Mouse (Mus musculus) erythroblast, embryonic 14.5 days (primary cell): Measurements from ENCODE around the gene Cyb5r2. TPM values are rescaled to one million over a fixed set of nuclear protein-coding genes. Genes with fewer than 3 reads are reported as not detected.

Experiments used
- H3K27me3 ChIP-seq: 2 replicates; pipeline ENCODE4 v1.6.1; 2012; ENCODE audit warnings: inconsistent platforms; ENCODE audit not compliant: control insufficient read depth
- H3K36me3 ChIP-seq: 2 replicates; pipeline ENCODE4 v1.6.1; 2012; ENCODE audit warnings: mild to moderate bottlenecking, inconsistent platforms; ENCODE audit not compliant: control insufficient read depth
- H3K4me1 ChIP-seq: 2 replicates; pipeline ENCODE4 v1.6.1; 2012; ENCODE audit warnings: inconsistent platforms; ENCODE audit not compliant: control insufficient read depth
- H3K4me3 ChIP-seq: replicated peaks from 2 replicates; pipeline ENCODE3; 2012; ENCODE audit warnings: moderate library complexity, mild to moderate bottlenecking, inconsistent platforms
- H3K9me3 ChIP-seq: 2 replicates; pipeline ENCODE4 v1.6.1; 2012; ENCODE audit warnings: low read length, inconsistent platforms, mixed read lengths; ENCODE audit not compliant: control insufficient read depth
- GATA1 ChIP-seq: IDR thresholded peaks from 2 replicates; pipeline ENCODE4 v1.6.1; 2012; ENCODE audit warnings: low read length, inconsistent platforms, mixed read lengths
- TAL1 ChIP-seq: IDR thresholded peaks from 3 replicates; pipeline ENCODE4 v1.6.1; 2012; ENCODE audit warnings: low read length, inconsistent platforms, mixed read lengths
- polyA plus RNA-seq: library from polyadenylated mRNA; stranded (reverse); fragments of >175 nt; gene quantifications from 2 replicates; pipeline ENCODE4 v1.2.3, GENCODE M21; 2012

The Cyb5r2 gene
- polyA plus RNA-seq, 1 experiment, result not detected

DNA sequence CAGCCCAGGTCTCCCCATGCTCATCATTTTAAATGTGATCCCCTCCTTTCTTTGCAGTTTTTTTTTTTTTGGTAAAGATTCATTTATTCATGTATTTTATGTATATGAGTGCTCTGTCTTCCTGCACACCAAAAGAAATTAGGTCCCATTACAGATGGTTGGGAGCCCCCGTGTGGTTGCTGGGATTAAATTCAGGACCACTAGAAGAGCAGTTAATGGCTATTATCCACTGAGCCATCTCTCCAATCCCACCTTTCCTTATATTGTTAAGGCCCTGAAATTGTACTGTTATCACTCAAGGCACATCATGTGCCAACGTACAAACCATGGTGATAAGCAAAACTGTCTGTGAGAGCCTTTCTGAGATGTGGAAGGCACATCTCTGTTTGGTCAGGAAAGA lies 19.1 kb downstream of the Cyb5r2 start:
- Histone ChIP-seq H3K4me3 (no peak overlapping the region), H3K36me3 (no peaks in the 10 kb centered on the region; the same call in 1 of the 2 replicates), H3K27me3 (no peaks in the 10 kb centered on the region), H3K9me3 (no peaks in the 10 kb centered on the region), H3K4me1 (no peaks in the 10 kb centered on the region)
- TF ChIP-seq TAL1 (no peak), GATA1 (no peak)

DNA sequence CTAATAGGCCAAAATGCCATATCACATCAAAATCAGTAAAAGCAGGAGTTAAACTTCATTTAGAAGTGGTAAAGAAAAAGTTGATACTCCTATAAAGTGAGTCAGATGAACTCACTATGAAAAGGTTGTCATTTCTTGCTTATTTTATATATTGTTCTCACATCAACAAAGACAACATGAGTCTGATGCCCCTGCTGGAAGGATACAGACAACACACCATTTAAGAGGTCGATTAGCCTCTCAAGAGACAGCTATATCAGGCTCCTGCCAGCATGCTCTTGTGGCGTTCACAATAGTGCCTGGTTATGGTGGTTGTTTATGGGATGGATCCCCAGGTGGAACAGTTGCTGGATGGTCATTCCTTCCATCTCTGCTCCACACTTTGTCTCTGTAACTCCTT lies 24.7 kb downstream of the Cyb5r2 start:
- Histone ChIP-seq H3K36me3 (peaks cover 2% of the 10 kb centered on the region; the same call in 1 of the 2 replicates), H3K4me3 (no peak overlapping the region), H3K27me3 (no peaks in the 10 kb centered on the region), H3K9me3 (no peaks in the 10 kb centered on the region), H3K4me1 (no peaks in the 10 kb centered on the region)
- TF ChIP-seq GATA1 (no peak), TAL1 (no peak)

DNA sequence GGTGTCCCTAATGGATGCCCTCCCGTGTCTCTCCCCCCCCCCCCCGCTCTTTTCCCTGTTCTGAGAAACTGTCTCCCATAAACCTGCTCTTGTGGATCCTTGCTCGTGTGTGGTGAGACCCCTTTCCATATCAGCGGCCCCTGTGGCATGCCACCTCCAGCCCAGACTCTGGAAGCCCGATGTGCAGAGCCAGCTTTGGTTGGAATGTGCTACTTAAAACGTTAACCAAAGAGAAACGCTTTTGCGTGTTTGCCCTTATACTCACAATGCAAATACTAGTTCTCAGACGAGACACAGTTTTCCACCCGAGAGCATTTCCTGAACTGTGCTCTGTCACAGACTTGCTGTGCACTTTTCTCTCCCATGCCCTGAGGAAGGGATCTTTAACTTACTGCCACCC lies 27.2 kb downstream of the Cyb5r2 start:
- Histone ChIP-seq H3K36me3 (peaks cover 2% of the 10 kb centered on the region; the same call in 1 of the 2 replicates), H3K4me3 (no peak overlapping the region), H3K27me3 (no peaks in the 10 kb centered on the region), H3K9me3 (no peaks in the 10 kb centered on the region), H3K4me1 (no peaks in the 10 kb centered on the region)
- TF ChIP-seq GATA1 (no peak), TAL1 (no peak)

DNA sequence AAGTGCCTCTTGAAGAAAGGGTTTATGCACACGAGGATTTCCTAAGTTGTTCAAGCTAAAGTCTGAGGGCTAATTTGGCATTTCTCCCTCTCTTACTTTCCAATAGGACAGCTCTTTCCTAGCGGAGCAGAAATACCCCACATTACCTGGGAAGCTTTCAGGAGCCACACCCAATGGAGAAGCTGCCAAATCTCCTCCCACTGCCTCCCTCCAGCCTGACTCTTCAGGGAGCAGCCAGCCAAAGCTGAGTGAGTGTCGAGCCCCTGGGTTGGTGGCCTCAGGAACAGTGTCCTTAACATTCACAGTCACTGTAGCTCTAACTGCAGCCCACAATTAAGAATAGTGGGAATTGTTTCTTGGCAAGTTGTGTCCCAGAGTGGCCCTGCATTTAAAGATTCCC lies 30.3 kb downstream of the Cyb5r2 start:
- no peak for TF ChIP-seq TAL1
- no peak for TF ChIP-seq GATA1
- Histone ChIP-seq H3K4me3 (no peak overlapping the region), H3K9me3 (peaks cover 3% of the 10 kb centered on the region)

DNA sequence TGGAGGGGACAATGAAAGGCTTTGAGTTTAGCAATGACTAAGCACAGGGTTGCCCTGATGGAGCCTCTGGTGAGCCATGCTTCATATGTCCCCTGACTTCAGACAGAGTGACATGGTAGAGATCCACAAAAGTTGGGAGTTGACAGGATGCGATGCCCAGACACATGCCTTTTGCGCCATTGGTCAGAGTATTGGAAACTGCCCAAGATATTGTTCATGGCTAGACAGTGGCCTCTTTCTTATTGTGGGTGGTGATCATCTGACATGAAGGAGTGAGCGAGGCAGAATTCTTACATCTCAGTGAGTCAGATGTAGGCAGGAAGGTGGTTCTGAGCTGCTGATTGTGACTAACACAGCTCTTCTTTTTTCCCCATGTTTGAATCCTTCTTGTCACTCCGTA lies 35.3 kb downstream of the Cyb5r2 start:
- H3K4me3 ChIP-seq, result no peak overlapping the region
- no peaks in the 10 kb centered on the region; the same call in 1 of the 2 replicates for H3K36me3 ChIP-seq
- TF ChIP-seq TAL1 (no peak), GATA1 (no peak)
- no peaks in the 10 kb centered on the region for H3K27me3 ChIP-seq
- H3K4me1 ChIP-seq, result no peaks in the 10 kb centered on the region
- peaks cover 3% of the 10 kb centered on the region for H3K9me3 ChIP-seq

More for the DNA sequence above, 30.3 kb downstream of the Cyb5r2 start:
- H3K4me1 ChIP-seq, result no peaks in the 10 kb centered on the region
- H3K36me3 ChIP-seq, result peaks cover 2% of the 10 kb centered on the region; the same call in 1 of the 2 replicates
- no peaks in the 10 kb centered on the region for H3K27me3 ChIP-seq

DNA sequence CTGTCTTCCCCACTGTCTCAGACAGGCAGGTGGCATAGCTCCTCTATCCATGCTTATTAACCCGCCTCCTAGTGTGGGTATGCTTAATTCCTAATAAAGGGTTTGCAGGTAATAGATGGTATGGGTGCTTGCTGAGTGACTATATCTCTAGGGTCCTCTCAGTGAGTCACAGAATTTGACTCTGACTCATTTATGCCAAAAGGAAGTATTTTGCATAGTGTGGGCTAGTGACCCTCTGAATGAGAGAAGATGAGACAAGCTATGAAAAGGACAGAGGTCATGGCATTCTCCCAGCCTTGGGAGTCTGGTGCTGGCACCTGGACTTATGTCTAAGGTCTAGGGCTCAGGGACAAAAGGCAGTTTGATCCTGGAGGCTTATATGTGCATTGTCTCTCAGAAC lies 37.1 kb downstream of the Cyb5r2 start:
- H3K4me1 ChIP-seq, result no peaks in the 10 kb centered on the region
- no peak overlapping the region for H3K4me3 ChIP-seq
- no peaks in the 10 kb centered on the region; the same call in 1 of the 2 replicates for H3K36me3 ChIP-seq
- peaks cover 3% of the 10 kb centered on the region for H3K9me3 ChIP-seq
- H3K27me3 ChIP-seq, result no peaks in the 10 kb centered on the region
- no peak for TF ChIP-seq TAL1
- TF ChIP-seq GATA1, result no peak

DNA sequence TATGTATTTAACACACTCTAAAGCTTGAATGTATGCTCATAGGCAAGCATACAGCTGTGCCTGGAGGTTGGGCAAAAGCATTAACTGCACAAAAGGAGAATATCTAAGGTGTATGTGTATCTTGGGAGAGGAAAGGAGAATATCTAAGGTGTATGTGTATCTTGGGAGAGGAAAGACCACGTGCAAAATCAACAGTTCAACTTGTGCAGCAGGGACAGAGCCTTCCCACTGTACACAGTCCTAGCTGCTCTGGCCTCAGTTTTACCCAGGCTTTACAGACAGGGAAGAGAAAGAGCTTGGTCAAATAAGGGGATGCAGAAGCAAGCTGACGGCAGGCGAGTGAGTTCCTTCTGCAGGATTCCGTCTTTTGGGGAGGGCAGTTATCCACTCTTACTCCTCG lies 43.8 kb downstream of the Cyb5r2 start:
- Histone ChIP-seq H3K36me3 (no peaks in the 10 kb centered on the region), H3K27me3 (no peaks in the 10 kb centered on the region), H3K4me1 (no peaks in the 10 kb centered on the region), H3K9me3 (no peaks in the 10 kb centered on the region), H3K4me3 (no peak overlapping the region)
- TF ChIP-seq GATA1, result no peak
- TF ChIP-seq TAL1, result no peak

DNA sequence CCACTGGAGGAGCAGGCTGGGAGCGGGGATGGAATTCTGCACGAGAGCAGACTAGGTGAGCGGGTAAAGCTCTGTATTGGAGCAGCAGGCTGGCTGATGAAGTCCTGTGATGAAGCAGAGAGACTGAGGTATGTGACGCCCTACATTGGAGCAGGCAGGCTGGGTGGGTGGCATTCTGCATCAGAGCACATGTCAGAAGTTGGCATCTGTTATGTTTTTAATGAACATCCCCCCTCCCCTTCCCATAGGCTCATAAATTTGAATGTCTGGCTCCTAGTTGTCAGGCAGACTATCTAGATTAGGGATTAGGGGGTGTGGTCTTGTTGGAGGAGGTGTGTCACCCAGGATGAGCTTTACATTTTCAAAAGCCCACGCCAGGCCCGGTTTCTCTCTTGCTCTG lies 45.1 kb downstream of the Cyb5r2 start:
- H3K27me3 ChIP-seq, result no peaks in the 10 kb centered on the region
- TF ChIP-seq TAL1, result no peak
- no peak for TF ChIP-seq GATA1
- peaks cover 2% of the 10 kb centered on the region; the same call in 1 of the 2 replicates for H3K4me1 ChIP-seq
- no peaks in the 10 kb centered on the region for H3K9me3 ChIP-seq
- H3K36me3 ChIP-seq, result no peaks in the 10 kb centered on the region
- no peak overlapping the region for H3K4me3 ChIP-seq

DNA sequence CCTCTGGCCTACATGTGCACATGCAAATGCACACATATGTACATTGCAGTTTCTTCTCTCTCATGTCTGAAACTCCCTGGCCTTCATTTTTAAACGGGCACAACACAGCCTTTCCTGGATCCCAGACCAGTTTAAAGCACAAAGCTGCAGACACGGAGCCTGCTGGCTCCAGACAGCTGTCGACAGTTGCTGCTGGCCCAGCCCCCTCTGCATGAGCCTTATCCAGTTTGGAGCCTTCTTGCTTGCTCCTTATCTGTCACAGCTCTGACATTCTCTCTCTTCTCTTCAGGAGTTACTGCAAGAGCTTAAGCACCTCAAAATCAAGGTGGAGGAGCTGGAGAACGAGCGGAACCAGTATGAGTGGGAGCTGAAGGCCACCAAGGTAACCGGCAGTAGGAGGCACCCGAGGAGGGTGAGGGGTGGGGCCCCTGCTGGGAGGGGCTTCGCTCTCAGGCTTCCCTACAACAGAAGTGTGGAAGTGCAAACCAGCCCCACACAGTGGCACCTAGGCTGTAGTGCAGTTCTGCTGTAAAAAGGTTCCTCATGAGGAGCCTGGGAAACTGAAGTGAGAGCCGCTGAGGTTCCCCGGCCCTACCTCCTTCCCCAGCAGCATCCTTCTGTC lies 49.2 kb downstream of the Cyb5r2 start:
- no peaks in the 10 kb centered on the region for H3K27me3 ChIP-seq
- no peaks in the 10 kb centered on the region for H3K9me3 ChIP-seq
- H3K4me1 ChIP-seq, result peaks cover 2% of the 10 kb centered on the region; the same call in 1 of the 2 replicates
- H3K4me3 ChIP-seq, result no peak overlapping the region
- no peaks in the 10 kb centered on the region; the same call in 1 of the 2 replicates for H3K36me3 ChIP-seq
- no peak for TF ChIP-seq GATA1
- TF ChIP-seq TAL1, result no peak

DNA sequence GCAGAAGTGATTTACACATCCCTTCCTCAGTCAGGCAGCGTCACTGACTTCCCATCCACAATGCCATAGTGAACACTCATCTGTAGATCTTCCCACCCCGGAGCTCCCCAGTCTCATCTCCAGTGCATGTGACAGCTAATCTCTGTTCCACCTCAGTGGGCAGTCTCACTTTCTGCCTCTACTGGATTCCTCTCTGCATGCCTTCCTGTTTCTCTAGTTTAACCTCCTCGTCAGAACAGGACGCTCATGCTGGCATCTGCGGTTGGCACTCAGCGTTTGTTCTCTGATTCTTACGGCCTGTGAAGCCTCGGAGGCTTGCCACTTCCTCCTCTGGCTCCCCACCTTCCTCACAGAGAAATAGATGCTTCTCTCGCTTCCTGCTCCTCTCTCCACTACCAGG lies 50.2 kb downstream of the Cyb5r2 start:
- no peaks in the 10 kb centered on the region for H3K9me3 ChIP-seq
- H3K4me3 ChIP-seq, result no peak overlapping the region
- TF ChIP-seq GATA1, result no peak
- H3K4me1 ChIP-seq, result peaks cover 2% of the 10 kb centered on the region; the same call in 1 of the 2 replicates
- no peaks in the 10 kb centered on the region; the same call in 1 of the 2 replicates for H3K36me3 ChIP-seq
- no peaks in the 10 kb centered on the region for H3K27me3 ChIP-seq
